Mouse (Mus musculus): ENCODE results near the gene Gm10142. TPM values are rescaled to one million over a fixed set of nuclear protein-coding genes. Genes with fewer than 3 reads are reported as not detected.
"Not testable (repeated sequence)": the region's sequence is repeated elsewhere in the genome, so short reads cannot be mapped to it uniquely, and the experiment has no call there.

Gm10142 gene
- polyA plus RNA-seq, 1 experiment from 2014 or later = not detected

DNA sequence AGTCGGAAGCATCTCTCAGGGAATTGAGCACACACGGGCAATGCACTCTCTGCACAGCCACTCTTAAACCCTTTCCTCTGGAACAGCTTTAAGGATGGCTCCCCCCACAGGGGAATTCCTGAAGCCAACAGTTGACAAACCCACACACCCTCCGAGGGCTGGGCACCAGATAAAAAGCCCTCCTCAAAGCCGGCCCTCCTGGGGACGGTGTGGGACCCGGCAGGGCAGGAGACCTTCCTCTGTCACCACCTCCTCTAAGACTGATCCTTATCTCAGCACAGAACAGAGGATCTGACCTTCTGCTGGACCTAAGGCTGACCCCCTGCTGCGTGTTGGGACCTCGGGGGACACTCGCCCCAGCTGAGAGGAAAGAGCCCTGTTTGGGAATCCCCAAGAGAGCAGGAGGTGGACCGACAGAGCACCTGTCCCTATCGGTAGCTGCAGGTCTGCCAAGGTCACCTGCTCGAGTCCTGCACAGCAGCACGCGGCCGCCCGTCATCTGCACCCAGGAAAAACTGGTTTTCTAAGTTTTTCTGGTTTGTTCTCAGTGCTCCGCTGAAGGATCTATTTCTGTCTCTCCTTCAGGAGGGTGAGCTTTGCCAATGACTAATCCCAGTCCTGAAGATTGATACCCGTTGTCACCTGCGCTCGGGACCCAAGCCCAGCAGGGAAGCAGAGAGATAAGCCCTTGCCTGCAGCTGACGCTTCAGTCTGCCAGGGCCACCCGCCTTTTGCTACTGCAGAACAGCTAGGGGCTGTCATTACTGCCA is 29.5 kb upstream of the Gm10142 start, which contains the start of gene Tspear:
Tspear (plus strand) TSS at position 675 of the 770 bp plus-strand sequence.
- Histone ChIP-seq H3K9me3 (replicated peaks; ENCODE audit: control insufficient read depth, low read length) (no peaks in the 10 kb centered on the region), H3K27me3 (replicated peaks; ENCODE audit: control insufficient read depth, insufficient read depth, low read length) (peaks cover 6% of the 10 kb centered on the region; the same call in 1 of the 2 replicates), H3K4me1 (ENCODE audit: control insufficient read depth, insufficient read depth, low read length) (no peaks in the 10 kb centered on the region), H3K4me3 (ENCODE audit: low read depth, low read length) (no peak within 1 kb of the TSS), H3K36me3 (ENCODE audit: control insufficient read depth, insufficient read depth, low read length) (no peaks in the 10 kb centered on the region), H3K9ac (ENCODE audit: low read length) (no peak within 1 kb of the TSS), H3K4me2 (ENCODE audit: low read length) (no peak within 1 kb of the TSS), H3K27ac (ENCODE audit: low read depth, low read length) (no peak within 1 kb of the TSS)
- ATAC-seq (no peak), DNase-seq (ENCODE audit: low spot score) (no peak)
- WGBS = 9% methylated on average over 22 of the region's 22 CpGs

DNA sequence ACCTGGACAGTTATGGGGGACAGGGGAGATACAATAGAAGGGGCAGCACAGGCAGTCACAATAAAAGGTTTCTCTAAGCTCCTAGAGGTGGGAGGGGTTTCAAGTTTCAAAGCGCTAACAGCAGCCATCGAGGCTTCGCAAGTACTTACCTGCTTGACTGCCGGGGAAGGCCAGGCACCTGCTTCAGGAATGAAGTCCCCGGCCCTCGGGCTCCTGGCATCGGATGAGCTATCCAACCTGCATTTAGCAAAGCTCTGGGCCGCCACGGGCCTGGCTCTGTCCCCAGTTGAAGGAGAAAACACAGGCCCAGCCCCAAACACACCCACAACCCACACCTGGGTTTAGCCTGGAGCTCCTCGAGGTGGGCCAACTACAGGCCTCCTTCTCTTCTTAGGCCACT is 28.6 kb upstream of the Gm10142 start:
- 25% methylated on average over 10 of the region's 10 CpGs for WGBS
- no peak for ATAC-seq

DNA sequence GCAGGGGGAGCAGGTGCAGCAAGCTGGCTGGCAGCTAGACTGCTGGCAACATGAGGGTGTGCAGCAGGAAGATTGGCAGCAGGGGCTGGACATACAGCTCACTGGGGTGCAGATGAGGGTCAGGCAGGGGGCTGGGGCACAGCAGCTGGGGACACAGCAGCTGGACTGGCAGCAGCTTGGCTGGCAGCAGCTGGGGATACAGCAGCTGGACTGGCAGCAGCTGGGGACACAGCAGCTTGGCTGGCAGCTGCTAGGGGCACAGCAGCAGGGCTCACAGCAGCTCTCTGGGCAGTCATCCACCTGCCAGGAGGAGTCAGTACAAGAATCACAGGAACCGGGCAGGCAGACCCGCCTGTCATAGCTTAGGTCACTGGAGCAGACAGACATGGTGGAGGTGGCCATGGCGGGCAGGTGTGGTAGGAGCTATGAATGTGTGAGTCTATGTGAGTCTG is 25.2 kb upstream of the Gm10142 start, which contains the start of gene Gm19402:
Gm19402 (minus strand) TSS at position 402 of the 452 bp plus-strand sequence.
- not testable (repeated sequence) for H3K9ac ChIP-seq (ENCODE audit: low read length); H3K27me3 ChIP-seq (replicated peaks; ENCODE audit: control insufficient read depth, insufficient read depth, low read length); H3K4me3 ChIP-seq (ENCODE audit: low read depth, low read length); ATAC-seq; DNase-seq (ENCODE audit: low spot score); H3K4me2 ChIP-seq (ENCODE audit: low read length); H3K9me3 ChIP-seq (replicated peaks; ENCODE audit: control insufficient read depth, low read length); H3K4me1 ChIP-seq (ENCODE audit: control insufficient read depth, insufficient read depth, low read length); H3K27ac ChIP-seq (ENCODE audit: low read depth, low read length); H3K36me3 ChIP-seq (ENCODE audit: control insufficient read depth, insufficient read depth, low read length)
- 63% methylated on average over 3 of the region's 3 CpGs for WGBS

More for the DNA sequence above, 28.6 kb upstream of the Gm10142 start:
- Histone ChIP-seq H3K27ac (ENCODE audit: low read depth, low read length) (no peak overlapping the region), H3K36me3 (ENCODE audit: control insufficient read depth, insufficient read depth, low read length) (no peaks in the 10 kb centered on the region), H3K4me2 (ENCODE audit: low read length) (no peak overlapping the region), H3K9me3 (replicated peaks; ENCODE audit: control insufficient read depth, low read length) (no peaks in the 10 kb centered on the region), H3K4me1 (ENCODE audit: control insufficient read depth, insufficient read depth, low read length) (no peaks in the 10 kb centered on the region), H3K4me3 (ENCODE audit: low read depth, low read length) (no peak overlapping the region), H3K27me3 (replicated peaks; ENCODE audit: control insufficient read depth, insufficient read depth, low read length) (peaks cover 6% of the 10 kb centered on the region; the same call in 1 of the 2 replicates), H3K9ac (ENCODE audit: low read length) (no peak overlapping the region)
- no peak for DNase-seq (ENCODE audit: low spot score)

DNA sequence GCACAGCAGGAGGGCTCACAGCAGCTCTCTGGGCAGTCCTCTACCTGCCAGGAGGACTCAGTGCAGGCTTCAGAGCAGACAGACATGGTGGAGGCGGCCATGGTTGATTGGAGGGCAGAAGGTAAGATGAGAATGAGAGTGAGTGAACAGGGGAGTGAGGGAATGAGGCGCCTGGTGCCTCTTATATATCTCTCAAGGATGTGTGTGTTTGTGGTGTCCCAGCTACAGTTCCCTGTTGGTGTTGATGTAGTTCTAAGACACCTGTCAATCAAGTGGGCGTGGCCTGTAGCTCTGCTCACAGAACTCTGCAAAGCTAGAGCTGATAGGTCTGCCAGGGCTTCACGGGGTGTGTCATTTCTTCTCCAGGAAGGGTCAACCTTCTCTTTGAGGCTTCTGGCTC is 18.5 kb upstream of the Gm10142 start, which contains the start of gene Gm9508:
Gm9508 (minus strand) TSS at position 101 of the 400 bp plus-strand sequence.
- Histone ChIP-seq H3K27me3 (replicated peaks; ENCODE audit: control insufficient read depth, insufficient read depth, low read length) (no peaks in the 10 kb centered on the region), H3K9me3 (replicated peaks; ENCODE audit: control insufficient read depth, low read length) (no peaks in the 10 kb centered on the region), H3K4me3 (ENCODE audit: low read depth, low read length) (no peak within 1 kb of the TSS), H3K4me1 (ENCODE audit: control insufficient read depth, insufficient read depth, low read length) (no peaks in the 10 kb centered on the region), H3K9ac (ENCODE audit: low read length) (no peak within 1 kb of the TSS), H3K27ac (ENCODE audit: low read depth, low read length) (no peak within 1 kb of the TSS), H3K4me2 (ENCODE audit: low read length) (no peak within 1 kb of the TSS), H3K36me3 (ENCODE audit: control insufficient read depth, insufficient read depth, low read length) (no peaks in the 10 kb centered on the region)
- 42% methylated on average over 4 of the region's 4 CpGs for WGBS
- ATAC-seq = no peak
- DNase-seq (ENCODE audit: low spot score) = no peak

DNA sequence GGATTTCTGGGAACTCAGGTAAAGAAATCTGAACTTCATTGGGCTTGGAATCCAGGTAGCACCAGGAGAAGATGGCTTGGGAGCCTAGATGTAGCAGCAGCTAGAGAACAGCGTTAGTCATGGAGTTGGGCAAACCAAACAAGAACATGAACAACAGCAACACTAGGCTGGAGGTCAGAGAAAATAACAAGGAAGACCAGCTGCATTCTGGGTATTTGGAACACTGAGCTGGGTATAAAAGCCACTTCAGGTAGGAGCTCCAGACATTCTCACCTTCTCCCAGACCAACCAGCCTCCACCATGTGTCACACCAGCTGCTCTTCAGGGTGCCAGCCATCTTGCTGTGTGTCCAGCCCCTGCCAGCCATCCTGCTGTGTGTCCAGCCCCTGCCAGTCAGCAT is 9.3 kb upstream of the Gm10142 start, which contains the start of gene Gm10272:
Gm10272 (plus strand) TSS at position 301 of the 400 bp plus-strand sequence.
- no peak within 1 kb of the TSS for H3K4me2 ChIP-seq (ENCODE audit: low read length)
- ATAC-seq = no peak
- H3K27ac ChIP-seq (ENCODE audit: low read depth, low read length) = no peak within 1 kb of the TSS
- H3K4me1 ChIP-seq (ENCODE audit: control insufficient read depth, insufficient read depth, low read length) = no peaks in the 10 kb centered on the region
- no peak for DNase-seq (ENCODE audit: low spot score)
- 0 out of 2 replicates have a peak, but pooled peaks cover 9% of the 10 kb centered on the region for H3K9me3 ChIP-seq (replicated peaks; ENCODE audit: control insufficient read depth, low read length)
- H3K4me3 ChIP-seq (ENCODE audit: low read depth, low read length) = no peak within 1 kb of the TSS
- no peaks in the 10 kb centered on the region for H3K27me3 ChIP-seq (replicated peaks; ENCODE audit: control insufficient read depth, insufficient read depth, low read length)
- no peak within 1 kb of the TSS for H3K9ac ChIP-seq (ENCODE audit: low read length)
- 92% methylated on average over 1 of the region's 1 CpGs for WGBS
- no peaks in the 10 kb centered on the region for H3K36me3 ChIP-seq (ENCODE audit: control insufficient read depth, insufficient read depth, low read length)

DNA sequence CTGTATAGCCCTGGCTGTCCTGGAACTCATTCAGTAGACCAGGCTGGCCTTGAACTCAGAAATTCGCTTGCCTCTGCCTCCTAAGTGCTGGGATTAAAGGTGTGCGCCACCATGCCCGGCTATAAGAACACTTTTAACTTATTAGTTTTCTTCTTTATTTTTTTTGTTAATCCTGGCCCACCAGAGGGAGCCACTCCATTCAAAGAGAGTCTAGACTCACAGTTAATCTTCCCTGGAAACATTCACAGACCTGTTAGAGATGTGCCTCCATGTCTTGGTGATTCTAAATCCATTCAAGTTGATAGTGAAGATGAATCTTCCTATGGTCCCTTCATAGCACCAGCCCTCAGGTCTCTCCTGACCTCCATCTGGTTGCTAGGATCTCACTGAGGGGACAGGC is 5.8 kb upstream of the Gm10142 start:
- WGBS = 82% methylated on average over 3 of the region's 3 CpGs
- Histone ChIP-seq H3K27me3 (replicated peaks; ENCODE audit: control insufficient read depth, insufficient read depth, low read length) (no peaks in the 10 kb centered on the region), H3K4me3 (ENCODE audit: low read depth, low read length) (no peak overlapping the region), H3K4me2 (ENCODE audit: low read length) (no peak overlapping the region), H3K27ac (ENCODE audit: low read depth, low read length) (no peak overlapping the region), H3K9me3 (replicated peaks; ENCODE audit: control insufficient read depth, low read length) (peaks cover 4% of the 10 kb centered on the region; the same call in 1 of the 2 replicates), H3K9ac (ENCODE audit: low read length) (no peak overlapping the region), H3K4me1 (ENCODE audit: control insufficient read depth, insufficient read depth, low read length) (no peaks in the 10 kb centered on the region), H3K36me3 (ENCODE audit: control insufficient read depth, insufficient read depth, low read length) (no peaks in the 10 kb centered on the region)
- no peak for DNase-seq (ENCODE audit: low spot score)
- no peak for ATAC-seq

DNA sequence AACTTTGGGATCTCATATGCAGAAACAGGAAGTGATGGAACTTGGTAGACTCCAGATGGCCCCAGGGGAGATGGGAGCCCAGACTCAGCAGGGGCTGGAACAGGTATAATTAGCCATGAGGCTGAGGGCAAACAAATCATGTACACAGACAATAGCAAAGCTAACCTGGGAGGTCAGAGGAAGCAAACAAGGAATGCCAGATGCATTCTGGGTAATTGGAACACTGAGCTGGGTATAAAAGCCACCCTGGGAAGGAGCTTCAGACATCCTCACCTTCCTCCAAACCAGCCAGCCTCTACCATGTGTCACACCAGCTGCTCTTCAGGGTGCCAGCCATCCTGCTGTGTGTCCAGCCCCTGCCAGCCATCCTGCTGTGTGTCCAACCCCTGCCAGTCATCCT is 4.5 kb upstream of the Gm10142 start, which contains the start of gene Gm10024:
Gm10024 (plus strand) TSS at position 301 of the 400 bp plus-strand sequence.
- not testable (repeated sequence) for H3K4me2 ChIP-seq (ENCODE audit: low read length); H3K4me1 ChIP-seq (ENCODE audit: control insufficient read depth, insufficient read depth, low read length); H3K27me3 ChIP-seq (replicated peaks; ENCODE audit: control insufficient read depth, insufficient read depth, low read length); H3K9ac ChIP-seq (ENCODE audit: low read length); H3K27ac ChIP-seq (ENCODE audit: low read depth, low read length); ATAC-seq; H3K36me3 ChIP-seq (ENCODE audit: control insufficient read depth, insufficient read depth, low read length); H3K9me3 ChIP-seq (replicated peaks; ENCODE audit: control insufficient read depth, low read length); H3K4me3 ChIP-seq (ENCODE audit: low read depth, low read length); DNase-seq (ENCODE audit: low spot score)

DNA sequence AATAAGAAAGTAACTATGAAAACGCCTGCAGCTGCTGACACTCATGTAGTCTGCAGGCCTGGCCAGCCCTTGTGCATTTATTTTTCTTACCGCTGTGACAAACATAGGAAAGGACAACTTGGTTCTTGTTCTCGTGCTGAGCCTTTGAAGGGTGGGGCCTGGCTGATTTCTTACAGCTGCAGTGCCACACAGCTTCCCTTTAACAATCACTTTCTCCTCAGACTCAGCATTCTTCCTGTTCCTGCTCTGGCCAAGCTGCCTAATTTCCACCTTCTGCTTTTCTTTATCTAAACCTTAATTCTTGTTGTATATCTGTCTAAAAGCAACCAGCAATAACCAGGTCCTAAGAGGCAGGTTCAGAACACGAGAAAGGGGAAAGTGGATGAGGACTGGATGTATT is 1.9 kb upstream of the Gm10142 start:
- Histone ChIP-seq H3K4me2 (ENCODE audit: low read length) (no peak overlapping the region), H3K27me3 (replicated peaks; ENCODE audit: control insufficient read depth, insufficient read depth, low read length) (no peaks in the 10 kb centered on the region), H3K9ac (ENCODE audit: low read length) (no peak overlapping the region), H3K4me3 (ENCODE audit: low read depth, low read length) (no peak overlapping the region), H3K27ac (ENCODE audit: low read depth, low read length) (no peak overlapping the region), H3K9me3 (replicated peaks; ENCODE audit: control insufficient read depth, low read length) (no peaks in the 10 kb centered on the region; the same call in 1 of the 2 replicates), H3K36me3 (ENCODE audit: control insufficient read depth, insufficient read depth, low read length) (no peaks in the 10 kb centered on the region), H3K4me1 (ENCODE audit: control insufficient read depth, insufficient read depth, low read length) (no peaks in the 10 kb centered on the region)
- DNase-seq (ENCODE audit: low spot score) = no peak
- no peak for ATAC-seq
- WGBS = 80% methylated on average over 4 of the region's 4 CpGs

DNA sequence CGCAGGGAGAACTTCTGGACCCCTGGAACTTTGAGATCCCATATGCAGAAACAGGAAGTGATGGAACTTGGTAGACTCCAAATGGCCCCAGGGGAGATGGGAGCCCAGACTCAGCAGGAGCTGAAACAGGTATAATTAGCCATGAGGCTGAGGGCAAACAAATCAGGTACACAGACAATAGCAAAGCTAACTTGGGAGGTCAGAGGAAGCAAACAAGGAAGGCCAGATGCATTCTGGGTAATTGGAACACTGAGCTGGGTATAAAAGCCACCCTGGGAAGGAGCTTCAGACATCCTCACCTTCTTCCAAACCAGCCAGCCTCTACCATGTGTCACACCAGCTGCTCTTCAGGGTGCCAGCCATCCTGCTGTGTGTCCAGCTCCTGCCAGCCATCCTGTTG is 4.7 kb downstream of the Gm10142 start, which contains the start of gene Krtap12-1:
Krtap12-1 (plus strand) TSS at position 301 of the 400 bp plus-strand sequence.
- not testable (repeated sequence) for H3K27me3 ChIP-seq (replicated peaks; ENCODE audit: control insufficient read depth, insufficient read depth, low read length); H3K4me1 ChIP-seq (ENCODE audit: control insufficient read depth, insufficient read depth, low read length); H3K4me3 ChIP-seq (ENCODE audit: low read depth, low read length); H3K9me3 ChIP-seq (replicated peaks; ENCODE audit: control insufficient read depth, low read length); H3K9ac ChIP-seq (ENCODE audit: low read length); H3K27ac ChIP-seq (ENCODE audit: low read depth, low read length); ATAC-seq; H3K4me2 ChIP-seq (ENCODE audit: low read length); H3K36me3 ChIP-seq (ENCODE audit: control insufficient read depth, insufficient read depth, low read length); DNase-seq (ENCODE audit: low spot score)
- 89% methylated on average over 1 of the region's 1 CpGs for WGBS
